Comparison of ENCODE assay signal across 8 mouse cellular contexts in genomic region chr17:29031771-29032273, GRCm38 (mm10). TPM values are rescaled to one million over a fixed set of nuclear protein-coding genes. Genes with fewer than 3 reads are reported as not detected.
DNase-seq lines count a peak whose midpoint lies in the region; ATAC-seq and TF ChIP-seq lines count a peak whose summit lies in the region.

No protein-coding gene starts in this region.

- TF ChIP-seq POLR2A in bone marrow macrophage, adult 2 months (IDR thresholded peaks at IDR 0.05; ENCODE audit: borderline replicate concordance, low read depth, low read length), result no peak

- H3K4me2 ChIP-seq in heart, embryonic 15.5 days, result peak overlapping the region; percentile 74
- peak overlapping the region; percentile 69 for H3K4me2 ChIP-seq in limb, embryonic 15.5 days
- H3K4me2 ChIP-seq in neural tube, embryonic 14.5 days (ENCODE audit: low read depth, low read length), result peak overlapping the region; percentile 56

- ATAC-seq in heart, embryonic 15.5 days (replicated peaks; ENCODE audit: insufficient number of reproducible peaks, insufficient read depth, low FRiP score, low read depth), result peak; percentile 47; the same call in 1 of the 2 replicates
- no peak for ATAC-seq in limb, embryonic 15.5 days (ENCODE audit: insufficient number of reproducible peaks, low FRiP score, low TSS enrichment, low read depth)
- ATAC-seq in neural tube, embryonic 14.5 days (ENCODE audit: low read depth), result peak; percentile 36; the same call in 1 of the 2 replicates

- TF ChIP-seq CTCF in left cerebral cortex, adult 2 months (IDR thresholded peaks at IDR 0.05), result no peak
- TF ChIP-seq CTCF in bone marrow macrophage, adult 2 months (IDR thresholded peaks at IDR 0.05; ENCODE audit: low read depth, low read length), result 0 out of 2 replicates have a peak, but pooled peaks have one; percentile 13

- peak overlapping the region; percentile 87 for H3K4me3 ChIP-seq in left cerebral cortex, adult 2 months
- peak overlapping the region; percentile 76 for H3K4me3 ChIP-seq in bone marrow macrophage, adult 2 months (ENCODE audit: insufficient read depth, low read length)
- peak overlapping the region; percentile 64 for H3K4me3 ChIP-seq in heart, embryonic 15.5 days
- H3K4me3 ChIP-seq in limb, embryonic 15.5 days, result peak overlapping the region; percentile 70
- H3K4me3 ChIP-seq in neural tube, embryonic 14.5 days (ENCODE audit: low read depth, low read length), result peak overlapping the region; percentile 86

- no peak for DNase-seq in left cerebral cortex, adult 2 months (ENCODE audit: extremely low spot score in 1 of 2, low spot score in 2 of 2)
- DNase-seq in left cerebral cortex, postnatal 36 days (ENCODE audit: low spot score in 2 of 2), result no peak
- DNase-seq in right cerebral cortex, postnatal 10 days (ENCODE audit: low spot score in 2 of 2), result no peak
- no peak for DNase-seq in left cerebral cortex, postnatal 25 days (ENCODE audit: low spot score in 2 of 2)

- WGBS in heart, embryonic 15.5 days, result under 1% methylated on average over 26 of the region's 26 CpGs
- 0% methylated on average over 26 of the region's 26 CpGs for WGBS in limb, embryonic 15.5 days
- under 1% methylated on average over 26 of the region's 26 CpGs for WGBS in neural tube, embryonic 14.5 days

- peaks cover 9% of the 10 kb centered on the region for H3K36me3 ChIP-seq in heart, embryonic 15.5 days
- peaks cover 7% of the 10 kb centered on the region for H3K36me3 ChIP-seq in limb, embryonic 15.5 days
- peaks cover 6% of the 10 kb centered on the region for H3K36me3 ChIP-seq in neural tube, embryonic 14.5 days (ENCODE audit: control insufficient read depth, insufficient read depth, low read length)

- H3K4me1 ChIP-seq in bone marrow macrophage, adult 2 months (ENCODE audit: control insufficient read depth, insufficient read depth, low read length), result peaks cover 6% of the 10 kb centered on the region
- H3K4me1 ChIP-seq in heart, embryonic 15.5 days (replicated peaks), result peaks cover 21% of the 10 kb centered on the region
- H3K4me1 ChIP-seq in limb, embryonic 15.5 days, result peaks cover 13% of the 10 kb centered on the region
- H3K4me1 ChIP-seq in neural tube, embryonic 14.5 days (ENCODE audit: control insufficient read depth, insufficient read depth, low read length), result peaks cover 19% of the 10 kb centered on the region

- peak overlapping the region; percentile 97 for H3K27ac ChIP-seq in left cerebral cortex, adult 2 months
- peak overlapping the region; percentile 91 for H3K27ac ChIP-seq in bone marrow macrophage, adult 2 months (ENCODE audit: insufficient read depth, low read depth, low read length)
- peak overlapping the region; percentile 98 for H3K27ac ChIP-seq in heart, embryonic 15.5 days
- H3K27ac ChIP-seq in limb, embryonic 15.5 days, result peak overlapping the region; percentile 99
- peak overlapping the region; percentile 98 for H3K27ac ChIP-seq in neural tube, embryonic 14.5 days (ENCODE audit: low read depth, low read length)

- no peaks in the 10 kb centered on the region for H3K27me3 ChIP-seq in heart, embryonic 15.5 days
- H3K27me3 ChIP-seq in limb, embryonic 15.5 days, result no peaks in the 10 kb centered on the region
- H3K27me3 ChIP-seq in neural tube, embryonic 14.5 days (ENCODE audit: control insufficient read depth, insufficient read depth, low read length), result no peaks in the 10 kb centered on the region

- peak overlapping the region; percentile 78 for H3K9ac ChIP-seq in heart, embryonic 15.5 days
- peak overlapping the region; percentile 91 for H3K9ac ChIP-seq in limb, embryonic 15.5 days
- H3K9ac ChIP-seq in neural tube, embryonic 14.5 days (replicated peaks; ENCODE audit: low read depth, low read length), result peak overlapping the region; percentile 97

- H3K9me3 ChIP-seq in heart, embryonic 15.5 days (replicated peaks), result no peaks in the 10 kb centered on the region
- H3K9me3 ChIP-seq in limb, embryonic 15.5 days, result no peaks in the 10 kb centered on the region
- H3K9me3 ChIP-seq in neural tube, embryonic 14.5 days (ENCODE audit: control insufficient read depth, low read length), result no peaks in the 10 kb centered on the region

- intact Hi-C loops in left cerebral cortex, adult 2 months (cut with DNase I), result no loop called here
- intact Hi-C loops in left cerebral cortex, postnatal 36 days (cut with DNase I), result loop anchor here (2.0 kb wide), 1 partner anchor 79 kb away; no protein-coding TSS in a partner anchor
- intact Hi-C loops in left cerebral cortex, postnatal 25 days (cut with DNase I), result no loop called here

RNA-seq across cellular contexts. Expression of gene Srsf3, which starts 0.6 kb away (rescaled TPM):
- total RNA-seq in left cerebral cortex, adult 2 months (2021), result 100 to 1,000 TPM; 113 to 114 TPM
- 100 to 1,000 TPM; 101 to 118 TPM for total RNA-seq in left cerebral cortex, postnatal 36 days (2021)
- 151 and 170 TPM in 2 replicates for polyA plus RNA-seq in bone marrow macrophage, adult 2 months (2012; ENCODE audit: insufficient read depth, insufficient read length, missing spikeins)
- 318 and 332 TPM in 2 replicates for polyA plus RNA-seq in heart, embryonic 15.5 days (2015; fragmentation: Nextera tagmentation; extraction: Ambion mirVana)
- 513 and 518 TPM in 2 replicates for polyA plus RNA-seq in limb, embryonic 15.5 days (2015; fragmentation: Nextera tagmentation; extraction: Ambion mirVana)
- 423 and 489 TPM in 2 replicates for polyA plus RNA-seq in neural tube, embryonic 14.5 days (2014; fragmentation: Nextera tagmentation; extraction: Ambion mirVana)
- 100 to 1,000 TPM; 113 to 117 TPM for total RNA-seq in left cerebral cortex, postnatal 25 days (2021)

RNA-seq across cellular contexts. Expression of gene Stk38, which starts 24.0 kb away (rescaled TPM):
- total RNA-seq in left cerebral cortex, adult 2 months (2021), result 10 to 100 TPM; 53.5 to 58.6 TPM
- total RNA-seq in left cerebral cortex, postnatal 36 days (2021), result 10 to 100 TPM; 35.0 to 62.2 TPM
- 180 and 183 TPM in 2 replicates for polyA plus RNA-seq in bone marrow macrophage, adult 2 months (2012; ENCODE audit: insufficient read depth, insufficient read length, missing spikeins)
- polyA plus RNA-seq in heart, embryonic 15.5 days (2015; fragmentation: Nextera tagmentation; extraction: Ambion mirVana), result 73.6 and 78.0 TPM in 2 replicates
- 100 and 104 TPM in 2 replicates for polyA plus RNA-seq in limb, embryonic 15.5 days (2015; fragmentation: Nextera tagmentation; extraction: Ambion mirVana)
- 82.4 and 99.1 TPM in 2 replicates for polyA plus RNA-seq in neural tube, embryonic 14.5 days (2014; fragmentation: Nextera tagmentation; extraction: Ambion mirVana)
- 10 to 100 TPM; 44.9 to 59.3 TPM for total RNA-seq in left cerebral cortex, postnatal 25 days (2021)

RNA-seq across cellular contexts. Expression of gene Cdkn1a, which starts 59.0 kb away (rescaled TPM):
- total RNA-seq in left cerebral cortex, adult 2 months (2021), result 10 to 100 TPM; 40.6 to 64.4 TPM
- total RNA-seq in left cerebral cortex, postnatal 36 days (2021), result 10 to 100 TPM; 27.0 to 40.0 TPM
- polyA plus RNA-seq in bone marrow macrophage, adult 2 months (2012; ENCODE audit: insufficient read depth, insufficient read length, missing spikeins), result 189 and 197 TPM in 2 replicates
- polyA plus RNA-seq in heart, embryonic 15.5 days (2015; fragmentation: Nextera tagmentation; extraction: Ambion mirVana), result 53.3 and 64.4 TPM in 2 replicates
- 233 and 345 TPM in 2 replicates for polyA plus RNA-seq in limb, embryonic 15.5 days (2015; fragmentation: Nextera tagmentation; extraction: Ambion mirVana)
- polyA plus RNA-seq in neural tube, embryonic 14.5 days (2014; fragmentation: Nextera tagmentation; extraction: Ambion mirVana), result 59.8 and 81.1 TPM in 2 replicates
- total RNA-seq in left cerebral cortex, postnatal 25 days (2021), result 10 to 100 TPM; 36.0 to 54.2 TPM
